Mouse (Mus musculus): ENCODE results near the gene Olfr1264. TPM values are rescaled to one million over a fixed set of nuclear protein-coding genes. Genes with fewer than 3 reads are reported as not detected.

The Olfr1264 gene
- polyA plus RNA-seq, 1 experiment from 2014 or later = not detected

Other genes starting within 250 kb of the Olfr1264 start
- gene Olfr1254, start 232.0 kb downstream of the Olfr1264 start, polyA plus RNA-seq (2014; fragmentation: Nextera tagmentation; extraction: Ambion mirVana) = not detected in 2 replicates
- gene Olfr1255, start 213.5 kb downstream of the Olfr1264 start, polyA plus RNA-seq (2014; fragmentation: Nextera tagmentation; extraction: Ambion mirVana) = not detected in 2 replicates
- not detected in 2 replicates for gene Olfr1256, start 184.0 kb downstream of the Olfr1264 start, polyA plus RNA-seq (2014; fragmentation: Nextera tagmentation; extraction: Ambion mirVana)
- gene Olfr48, start 177.4 kb downstream of the Olfr1264 start, polyA plus RNA-seq (2014; fragmentation: Nextera tagmentation; extraction: Ambion mirVana) = not detected in 2 replicates
- gene Olfr1257, start 147.1 kb downstream of the Olfr1264 start, polyA plus RNA-seq (2014; fragmentation: Nextera tagmentation; extraction: Ambion mirVana) = not detected in 2 replicates
- not detected in 2 replicates for gene Olfr1258, start 98.3 kb downstream of the Olfr1264 start, polyA plus RNA-seq (2014; fragmentation: Nextera tagmentation; extraction: Ambion mirVana)
- gene Olfr1259, start 76.9 kb downstream of the Olfr1264 start, polyA plus RNA-seq (2014; fragmentation: Nextera tagmentation; extraction: Ambion mirVana) = not detected in 2 replicates
- gene Olfr1260, start 51.2 kb downstream of the Olfr1264 start, polyA plus RNA-seq (2014; fragmentation: Nextera tagmentation; extraction: Ambion mirVana) = not detected in 2 replicates
- gene Olfr1261, start 34.4 kb downstream of the Olfr1264 start, polyA plus RNA-seq (2014; fragmentation: Nextera tagmentation; extraction: Ambion mirVana) = not detected in 2 replicates
- not detected in 2 replicates for gene Olfr1262, start 25.4 kb downstream of the Olfr1264 start, polyA plus RNA-seq (2014; fragmentation: Nextera tagmentation; extraction: Ambion mirVana)
- not detected in 2 replicates for gene Olfr1263, start 13.4 kb downstream of the Olfr1264 start, polyA plus RNA-seq (2014; fragmentation: Nextera tagmentation; extraction: Ambion mirVana)
- not detected in 2 replicates for gene Olfr1265, start 9.8 kb upstream of the Olfr1264 start, polyA plus RNA-seq (2014; fragmentation: Nextera tagmentation; extraction: Ambion mirVana)
- gene Olfr140, start 38.0 kb upstream of the Olfr1264 start, polyA plus RNA-seq (2014; fragmentation: Nextera tagmentation; extraction: Ambion mirVana) = not detected in 2 replicates
- not detected in 2 replicates for gene Olfr1269, start 95.8 kb upstream of the Olfr1264 start, polyA plus RNA-seq (2014; fragmentation: Nextera tagmentation; extraction: Ambion mirVana)
- 0.20 TPM in 1 of 2 replicates, not detected in the other for gene Olfr32, start 116.7 kb upstream of the Olfr1264 start, polyA plus RNA-seq (2014; fragmentation: Nextera tagmentation; extraction: Ambion mirVana)
- gene Olfr1270, start 127.5 kb upstream of the Olfr1264 start, polyA plus RNA-seq (2014; fragmentation: Nextera tagmentation; extraction: Ambion mirVana) = not detected in 2 replicates
- not detected in 2 replicates for gene Olfr1506, start 198.9 kb upstream of the Olfr1264 start, polyA plus RNA-seq (2014; fragmentation: Nextera tagmentation; extraction: Ambion mirVana)
- gene Olfr142, start 232.0 kb upstream of the Olfr1264 start, polyA plus RNA-seq (2014; fragmentation: Nextera tagmentation; extraction: Ambion mirVana) = not detected in 2 replicates
- not detected in 2 replicates for gene Olfr1271, start 245.5 kb upstream of the Olfr1264 start, polyA plus RNA-seq (2014; fragmentation: Nextera tagmentation; extraction: Ambion mirVana)

Data from neural tube, embryonic 11.5 days (tissue).